Mouse (Mus musculus) cortical plate, adult 2 months (tissue): ENCODE measurements around the gene Gm7030. TPM values are rescaled to one million over a fixed set of nuclear protein-coding genes. Genes with fewer than 3 reads are reported as not detected.
"Not testable (repeated sequence)": the region's sequence is repeated elsewhere in the genome, so short reads cannot be mapped to it uniquely, and the experiment has no call there.

Experiments used
- H3K27ac ChIP-seq: fragments of 200-500 bp; 2 replicates; pipeline ENCODE4 v1.5.1; 2012; ENCODE audit warnings: low read length, control low read depth, inconsistent platforms; ENCODE audit not compliant: insufficient read depth
- H3K4me1 ChIP-seq: fragments of 200-500 bp; 2 replicates; pipeline ENCODE4 v1.6.1; 2011; ENCODE audit warnings: low read length; ENCODE audit not compliant: control insufficient read depth, insufficient read depth
- H3K4me3 ChIP-seq: fragments of 200-500 bp; 2 replicates; pipeline ENCODE4 v1.5.1; 2011; ENCODE audit warnings: mild to moderate bottlenecking, low read length, control low read depth; ENCODE audit not compliant: insufficient read depth
- CTCF ChIP-seq: fragments of 200-500 bp; IDR thresholded peaks from 2 replicates; pipeline ENCODE4 v1.5.1; 2011; ENCODE audit warnings: mild to moderate bottlenecking, control low read depth, low read length; ENCODE audit not compliant: insufficient read depth; ENCODE audit errors: extremely low read depth
- POLR2A ChIP-seq: fragments of 200-500 bp; IDR thresholded peaks from 2 replicates; pipeline ENCODE4 v1.6.1; 2011; ENCODE audit warnings: mild to moderate bottlenecking, low read length, control low read depth; ENCODE audit not compliant: insufficient read depth; ENCODE audit errors: extremely low read depth
- polyA plus RNA-seq: library from polyadenylated mRNA; depleted of rRNA; stranded (reverse); fragments of >200 nt; gene quantifications from 2 replicates; pipeline ENCODE4 v1.2.3, GENCODE M21; 2012

The Gm7030 gene
- polyA plus RNA-seq, 1 experiment, result not detected

- H3K4me1 ChIP-seq, result no peaks in the 10 kb centered on the region
- no peak overlapping the region for H3K4me3 ChIP-seq
- no peak for TF ChIP-seq POLR2A
- no peak for TF ChIP-seq CTCF
- no peak overlapping the region for H3K27ac ChIP-seq
Measured at GRCm38 (mm10) chr17:36131516-36132265, 2.5 kb upstream of the Gm7030 start.

- not testable (repeated sequence) for H3K4me1 ChIP-seq, H3K27ac ChIP-seq, H3K4me3 ChIP-seq
Measured at GRCm38 (mm10) chr17:36128525-36128924, 700 bp downstream of the Gm7030 start.

GRCm38 (mm10) chr17:36124111-36124510 lies 5.1 kb downstream of the Gm7030 start:
- not testable (repeated sequence) for H3K27ac ChIP-seq, H3K4me3 ChIP-seq, H3K4me1 ChIP-seq

GRCm38 (mm10) chr17:36121352-36122020 lies 7.7 kb downstream of the Gm7030 start, which contains the start of gene Gm19684:
TSS of gene Gm19684 (plus strand) at chr17:36121678.
- not testable (repeated sequence) for H3K4me1 ChIP-seq, H3K27ac ChIP-seq
- peak within 1 kb of the TSS; percentile 30 for H3K4me3 ChIP-seq

- H3K27ac ChIP-seq, H3K4me1 ChIP-seq: not testable (repeated sequence)
- H3K4me3 ChIP-seq, result peak overlapping the region; percentile 30
Measured at GRCm38 (mm10) chr17:36120839-36121238, 8.4 kb downstream of the Gm7030 start.

- not testable (repeated sequence) for H3K4me3 ChIP-seq, H3K4me1 ChIP-seq, H3K27ac ChIP-seq
Measured at GRCm38 (mm10) chr17:36116545-36116944, 12.7 kb downstream of the Gm7030 start.

- H3K27ac ChIP-seq, H3K4me1 ChIP-seq, H3K4me3 ChIP-seq: not testable (repeated sequence)
- TF ChIP-seq CTCF, result peak; percentile 45
Measured at GRCm38 (mm10) chr17:36113979-36114593, 15.1 kb downstream of the Gm7030 start.

GRCm38 (mm10) chr17:36111510-36111868 lies 17.7 kb downstream of the Gm7030 start:
- not testable (repeated sequence) for H3K4me1 ChIP-seq, H3K27ac ChIP-seq
- H3K4me3 ChIP-seq, result peak overlapping the region; percentile 21

- not testable (repeated sequence) for H3K4me1 ChIP-seq
- peak overlapping the region; percentile 21; the same call in 1 of the 2 replicates for H3K4me3 ChIP-seq
Measured at GRCm38 (mm10) chr17:36110641-36111509, 18.4 kb downstream of the Gm7030 start.

GRCm38 (mm10) chr17:36110129-36110528 lies 19.1 kb downstream of the Gm7030 start:
- H3K4me1 ChIP-seq, H3K27ac ChIP-seq, H3K4me3 ChIP-seq: not testable (repeated sequence)

More at GRCm38 (mm10) chr17:36110641-36111509, 18.4 kb downstream of the Gm7030 start:
- not testable (repeated sequence) for H3K27ac ChIP-seq

- not testable (repeated sequence) for H3K27ac ChIP-seq, H3K4me1 ChIP-seq, H3K4me3 ChIP-seq
Measured at GRCm38 (mm10) chr17:36102091-36102490, 27.1 kb downstream of the Gm7030 start.

- H3K4me1 ChIP-seq, H3K4me3 ChIP-seq, H3K27ac ChIP-seq: not testable (repeated sequence)
Measured at GRCm38 (mm10) chr17:36099603-36100002, 29.6 kb downstream of the Gm7030 start.
